Mouse (Mus musculus): ENCODE measurements at regions not wholly inside any gene's neighbourhood (a gene's known extent, or its start where the extent isn't known, plus 50 kb on each side); places are given as distances from the start of the nearest gene placed in this dataset.

DNA sequence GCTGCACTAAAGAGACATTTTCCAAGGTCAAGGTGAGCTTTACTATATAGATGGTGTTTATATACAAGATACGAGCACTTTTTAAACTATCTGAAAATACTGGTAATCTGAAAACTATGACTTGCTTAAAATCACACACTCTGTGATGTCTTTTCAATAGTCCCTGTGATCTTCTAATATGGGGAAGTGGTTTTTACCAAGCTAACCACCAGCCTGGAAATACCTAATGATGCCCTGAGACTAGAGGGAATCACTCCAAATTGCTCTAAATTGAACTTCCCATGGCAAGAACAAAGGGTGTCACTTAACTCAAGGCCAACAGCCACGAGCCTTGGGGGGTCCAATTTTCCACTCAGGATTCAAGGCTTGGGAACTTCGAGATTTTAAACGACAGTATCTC lies 185.7 kb downstream of the Sp3 start:
- TF ChIP-seq CTCF (IDR thresholded peaks at IDR 0.05; ENCODE audit: extremely low read depth, insufficient read length, insufficient replicate concordance, low read depth, low read length) (no peak), POLR2A (IDR thresholded peaks at IDR 0.05; ENCODE audit: low read depth, low read length) (no peak)

Measured in small intestine, adult 2 months (tissue).